Mouse (Mus musculus): ENCODE measurements at regions not wholly inside any gene's neighbourhood (a gene's known extent, or its start where the extent isn't known, plus 50 kb on each side); places are given as distances from the start of the nearest gene placed in this dataset.

- TF ChIP-seq CTCF (IDR thresholded peaks at IDR 0.05) (no peak), EP300 (IDR thresholded peaks at IDR 0.05) (no peak)
Measured at GRCm38 (mm10) chr1:90380034-90380705, 176.4 kb downstream of the Ackr3 start.
